Mouse (Mus musculus) cerebellum, adult 18-20 months (tissue): ENCODE results near the gene Trpv2.
A peak's percentile ranks its signal among the peaks of the same experiment; 100 is the strongest.

Experiments used
- DNase-seq, 2 experiments: peaks; one replicate each; pipeline ENCODE4 v3.0.0; 2021

Gene Trpv2

DNA sequence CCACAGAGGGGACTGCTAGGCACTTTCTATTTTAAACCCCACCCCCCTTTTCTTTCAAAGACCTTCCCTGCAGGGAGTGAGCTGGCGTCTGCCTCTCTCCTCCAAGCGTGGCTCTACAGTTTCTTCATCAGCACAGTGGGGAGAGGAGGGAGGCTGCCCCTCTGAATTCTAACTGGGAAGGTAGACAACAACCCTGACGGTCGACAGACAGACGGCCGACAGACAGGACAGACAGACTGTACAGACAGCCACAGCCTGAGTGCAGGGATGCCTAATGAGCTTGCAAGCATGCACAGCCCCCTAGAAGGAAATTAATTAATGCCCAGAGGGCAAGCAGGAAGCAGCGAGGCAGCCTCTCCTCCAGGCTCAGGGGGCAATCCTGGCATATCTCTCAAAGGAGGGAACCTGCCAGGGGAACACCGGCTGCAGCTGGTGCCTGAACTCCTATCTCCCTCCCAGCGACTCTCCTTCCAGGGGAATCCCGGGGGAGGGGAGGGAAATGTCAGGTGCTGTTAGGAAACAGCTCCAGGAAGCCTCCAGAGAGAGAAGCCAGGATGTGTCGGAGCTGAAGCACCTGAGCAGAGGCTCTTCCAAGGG, 56.0 kb downstream of the Trpv2 start:
- no peak for DNase-seq

DNA sequence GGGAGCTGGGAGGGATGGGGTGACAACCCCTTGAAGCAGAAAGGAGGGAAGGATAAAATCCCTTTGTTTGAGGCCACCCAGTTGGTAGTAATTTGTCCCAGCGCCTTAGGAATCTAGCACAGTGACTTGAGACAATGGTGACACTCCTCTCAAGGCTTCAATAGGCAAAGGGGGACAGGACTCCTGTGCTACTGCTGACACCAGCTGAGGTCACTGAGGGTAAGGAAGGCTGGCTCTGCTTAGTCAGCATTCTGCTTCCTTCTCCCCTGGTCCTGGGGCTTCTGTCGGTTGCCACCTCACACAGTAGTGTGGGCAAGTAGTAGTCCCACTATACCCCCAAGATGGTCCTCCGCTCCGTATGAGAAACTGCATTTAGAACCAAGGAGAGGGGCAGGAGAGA, 56.9 kb downstream of the Trpv2 start:
- no peak for DNase-seq

DNA sequence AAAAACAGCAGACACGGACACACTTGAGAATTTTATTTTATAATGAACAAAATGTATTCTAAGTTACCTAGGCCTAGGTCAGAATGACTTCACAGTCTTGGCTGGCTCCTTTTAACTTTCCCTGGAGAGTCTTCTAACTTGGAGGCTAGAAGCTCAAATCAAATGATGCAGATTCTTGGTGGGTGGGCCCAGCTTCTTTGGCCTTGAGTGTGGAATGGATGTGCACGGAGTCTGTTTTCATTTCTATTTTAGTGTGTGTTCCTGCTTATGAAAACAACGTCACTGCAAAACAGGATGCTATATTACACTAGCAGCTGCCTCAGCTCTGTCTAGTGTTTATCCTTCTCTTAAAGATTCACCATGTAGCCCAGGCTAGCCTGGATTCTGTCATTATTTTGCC, 61.1 kb downstream of the Trpv2 start:
- no peak for DNase-seq

DNA sequence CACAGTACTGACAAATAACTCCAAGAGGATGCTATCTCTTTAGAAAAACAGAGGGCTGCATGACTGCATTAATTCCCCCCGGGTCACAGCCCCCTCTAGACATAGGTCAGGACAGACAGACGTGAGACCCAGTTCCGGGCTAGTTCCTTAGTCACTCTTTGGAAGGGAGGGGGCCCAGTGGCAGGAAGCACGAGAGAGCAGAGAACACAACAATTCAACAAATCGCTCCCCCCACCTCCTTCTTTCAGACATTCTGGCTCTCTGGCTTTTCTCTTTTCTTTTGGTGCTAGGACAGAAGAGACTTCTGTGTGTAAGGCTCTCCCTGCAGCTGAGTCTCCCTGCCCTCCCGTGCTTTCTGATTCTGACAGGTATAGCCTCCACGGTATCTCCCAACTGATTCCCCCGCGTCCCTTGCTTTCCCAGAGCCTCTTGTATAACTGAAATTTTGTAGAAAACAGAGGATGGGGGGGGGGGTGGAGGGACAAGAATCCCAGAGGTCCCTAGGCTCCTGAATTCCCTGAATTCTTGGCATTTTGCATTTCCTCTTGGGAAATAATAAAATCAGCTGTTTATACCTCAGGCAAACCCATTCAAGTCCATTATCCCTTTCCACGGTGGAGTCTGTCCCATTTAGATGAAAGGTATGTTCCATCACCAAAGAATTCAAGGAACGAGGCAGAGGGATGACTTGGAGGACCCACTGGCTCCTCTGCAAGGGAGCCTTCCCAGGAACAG, 62.0 kb downstream of the Trpv2 start:
- no peak for DNase-seq

DNA sequence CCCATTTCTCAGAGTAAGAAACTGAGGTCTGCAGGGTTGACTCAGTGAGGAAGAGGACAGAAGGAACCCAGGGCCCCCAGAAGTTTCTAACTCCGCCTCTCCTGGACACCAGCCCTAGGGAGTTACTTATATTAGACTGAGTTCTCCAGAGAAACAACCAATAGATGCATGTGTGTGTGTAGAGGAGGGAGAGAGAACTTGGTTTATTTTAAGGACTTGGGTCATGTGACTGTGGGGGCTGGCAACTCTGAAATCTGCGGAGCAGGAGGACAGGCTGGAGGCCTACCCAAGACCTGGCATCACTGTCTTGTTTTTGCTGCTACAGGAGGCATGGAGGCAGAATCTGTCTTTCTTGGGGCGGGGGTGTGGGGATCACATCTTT, 62.5 kb downstream of the Trpv2 start:
- no peak for DNase-seq

DNA sequence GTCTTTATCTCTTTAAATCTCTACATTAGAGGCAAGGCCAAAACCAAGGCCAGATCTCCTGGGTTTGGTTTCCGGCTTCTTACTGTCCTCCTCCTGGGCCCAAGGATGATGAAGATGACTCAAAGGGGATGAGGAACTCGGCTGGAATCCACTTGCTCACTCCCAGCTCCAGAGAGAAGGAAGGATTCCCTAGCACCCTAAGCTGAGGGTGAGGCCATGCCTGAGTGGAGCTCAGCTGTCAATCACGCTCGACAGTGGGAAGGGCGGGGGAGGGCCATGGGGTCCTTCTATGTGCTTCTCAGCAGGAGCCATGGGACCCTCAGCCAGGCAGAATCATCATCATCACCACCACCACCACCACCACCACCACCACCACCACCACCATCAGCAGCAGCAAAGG, 63.1 kb downstream of the Trpv2 start:
- no peak for DNase-seq

DNA sequence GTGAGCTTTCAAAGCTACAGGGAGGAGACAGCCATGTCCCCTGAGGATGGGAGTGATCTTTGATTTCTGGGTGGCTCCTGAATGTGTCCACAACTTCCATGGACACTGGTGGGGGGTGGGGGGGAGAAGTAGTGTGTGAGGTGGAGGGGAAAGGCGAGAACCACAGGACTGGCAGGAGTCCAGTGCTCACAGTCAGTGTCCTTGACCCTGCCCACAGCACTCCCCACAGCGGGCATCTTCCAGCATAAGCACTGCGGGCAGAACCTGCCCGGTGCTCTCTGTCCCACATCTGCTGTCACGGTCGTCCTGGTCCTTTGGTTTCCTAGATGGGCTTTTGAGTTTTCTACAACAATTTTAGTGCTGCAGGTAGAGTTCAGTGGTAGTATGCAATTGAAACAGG, 63.5 kb downstream of the Trpv2 start:
- no peak for DNase-seq

DNA sequence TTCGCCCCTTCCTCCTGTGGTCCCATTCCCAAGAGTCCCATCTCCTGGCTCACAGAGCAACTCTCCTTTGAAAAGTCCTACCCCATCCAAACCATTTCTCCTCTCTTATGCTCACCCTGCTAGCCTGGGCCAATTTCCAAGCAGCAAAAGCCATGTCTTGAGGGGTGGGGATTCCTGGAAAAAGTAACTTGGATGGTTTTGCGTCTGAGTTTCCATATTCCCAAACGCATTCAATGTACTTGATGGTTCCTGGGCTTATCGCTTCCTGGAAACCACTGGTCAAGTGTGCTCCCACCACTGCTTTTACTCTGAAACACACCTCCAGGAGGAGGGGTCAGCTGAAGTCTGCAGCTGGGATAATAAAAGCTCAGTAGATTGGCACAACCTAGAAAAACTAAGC, 64.1 kb downstream of the Trpv2 start:
- no peak for DNase-seq

DNA sequence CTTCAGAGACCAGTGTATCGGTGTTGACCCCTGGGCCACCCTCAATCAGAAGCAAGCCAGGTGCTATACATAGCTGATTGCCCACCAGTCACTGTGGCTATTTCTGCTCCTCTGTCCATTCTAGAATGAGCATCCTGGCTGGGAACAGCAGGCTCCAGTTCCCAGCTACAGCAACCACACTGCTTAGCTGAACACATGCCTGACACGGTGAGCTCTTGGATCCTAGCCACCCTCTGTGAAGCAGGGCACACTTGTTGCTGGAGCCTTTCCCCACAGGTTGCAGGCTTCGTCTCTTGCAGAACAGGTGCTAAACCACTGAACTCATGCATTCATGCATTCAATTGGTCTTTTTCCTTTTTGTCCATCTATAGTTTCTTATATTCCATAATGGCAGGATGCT, 66.1 kb downstream of the Trpv2 start:
- DNase-seq = no peak

DNA sequence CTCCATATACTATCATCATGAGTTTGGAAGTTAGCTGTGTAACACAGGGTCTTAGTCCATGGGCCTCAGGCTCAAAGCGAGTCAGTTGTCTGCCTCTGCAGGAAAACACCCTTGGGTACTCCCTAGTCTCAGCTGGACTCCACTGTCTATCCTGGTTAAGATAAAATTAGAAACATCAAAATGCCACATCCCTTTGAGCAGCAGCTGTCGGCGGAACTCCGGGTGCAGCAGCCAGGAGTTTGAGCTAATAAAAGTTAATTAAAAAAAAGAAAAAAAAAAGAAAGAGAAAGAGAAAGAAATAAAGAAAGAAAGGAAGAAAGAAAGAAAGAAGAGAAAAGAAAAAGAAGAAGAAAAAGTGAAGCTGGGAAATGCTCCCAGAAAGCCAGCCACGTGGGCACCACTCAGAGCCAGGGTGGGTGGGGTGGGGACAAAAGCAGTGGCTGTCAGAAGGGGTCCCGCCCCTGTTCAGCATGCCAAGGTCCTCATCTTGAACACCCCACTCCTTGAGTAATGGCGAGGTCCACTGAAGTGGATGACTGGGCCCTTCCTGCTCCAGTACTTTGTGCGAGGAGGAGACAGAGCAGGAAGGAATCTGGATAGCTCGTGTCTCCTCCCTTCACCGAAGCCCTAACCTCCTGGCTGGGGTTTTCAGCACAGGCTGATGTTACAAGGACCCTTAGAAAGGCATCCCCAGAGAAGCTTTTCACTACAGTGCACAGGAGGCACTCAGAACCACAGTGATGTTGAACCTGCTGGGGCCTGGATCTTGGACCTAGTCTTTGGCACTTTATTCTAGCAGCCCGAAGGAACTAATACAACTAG, 67.9 kb downstream of the Trpv2 start:
- DNase-seq = no peak

DNA sequence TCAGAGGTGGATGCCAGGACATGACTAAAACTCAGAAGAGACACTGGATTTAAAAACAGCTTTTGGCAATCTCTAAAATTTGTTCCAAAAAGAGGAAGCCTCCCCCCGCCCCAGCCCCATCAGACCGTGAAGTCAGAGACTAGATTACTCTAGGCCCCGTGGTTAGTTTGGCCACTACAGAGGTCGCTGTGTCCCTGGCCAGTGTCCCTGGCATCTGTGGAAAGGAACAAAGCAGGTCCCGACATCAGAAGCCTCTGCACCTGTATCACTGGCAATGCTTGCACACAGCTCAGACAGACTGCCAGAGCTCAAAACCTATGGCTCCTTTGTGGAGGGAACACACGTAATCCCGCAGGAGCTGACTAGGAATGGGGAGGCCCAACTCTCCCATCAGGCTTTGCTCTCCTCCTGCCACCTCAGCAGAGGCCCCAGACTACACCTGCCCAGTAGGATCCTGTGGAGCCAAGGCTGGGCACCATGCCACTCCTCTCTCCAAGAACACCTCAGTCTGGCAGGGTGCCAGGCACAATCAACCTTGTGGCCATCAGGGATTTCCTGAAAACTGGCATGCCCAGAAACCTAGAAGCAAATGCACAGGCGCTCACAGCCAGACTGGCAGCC, 68.8 kb downstream of the Trpv2 start:
- peak; percentile 79 to 85 for DNase-seq

DNA sequence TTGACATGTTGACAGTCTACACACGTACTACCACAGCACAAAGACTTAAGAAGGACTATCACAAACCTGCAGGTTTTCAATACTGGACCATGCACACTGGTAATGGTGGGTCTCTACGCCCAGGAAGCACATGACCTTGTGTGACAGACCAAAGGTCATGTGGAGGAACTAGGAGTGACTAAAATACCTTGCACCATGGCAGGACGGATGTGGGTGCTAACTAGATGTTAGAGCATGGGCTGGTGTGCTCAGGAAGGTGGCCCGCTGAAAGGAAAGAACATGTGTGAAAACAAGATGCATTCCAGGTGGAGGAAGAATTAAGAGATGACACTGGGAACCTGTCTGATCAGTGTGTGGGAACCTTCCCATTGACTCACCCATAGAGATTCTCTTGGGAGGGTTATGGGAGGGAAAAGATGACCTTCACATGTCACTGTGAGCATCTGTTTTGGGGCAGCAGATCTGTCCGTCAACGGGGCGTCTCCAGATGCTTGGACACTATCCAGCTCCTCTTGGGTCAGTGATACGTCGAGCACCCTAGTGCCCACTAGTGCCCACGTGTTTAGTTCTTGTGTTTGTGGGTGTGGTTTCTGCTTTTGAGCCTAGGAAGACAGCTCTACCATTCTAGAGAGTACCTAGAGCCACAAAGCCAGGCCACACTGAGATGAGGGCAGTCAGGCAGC, 69.5 kb downstream of the Trpv2 start:
- DNase-seq = no peak

DNA sequence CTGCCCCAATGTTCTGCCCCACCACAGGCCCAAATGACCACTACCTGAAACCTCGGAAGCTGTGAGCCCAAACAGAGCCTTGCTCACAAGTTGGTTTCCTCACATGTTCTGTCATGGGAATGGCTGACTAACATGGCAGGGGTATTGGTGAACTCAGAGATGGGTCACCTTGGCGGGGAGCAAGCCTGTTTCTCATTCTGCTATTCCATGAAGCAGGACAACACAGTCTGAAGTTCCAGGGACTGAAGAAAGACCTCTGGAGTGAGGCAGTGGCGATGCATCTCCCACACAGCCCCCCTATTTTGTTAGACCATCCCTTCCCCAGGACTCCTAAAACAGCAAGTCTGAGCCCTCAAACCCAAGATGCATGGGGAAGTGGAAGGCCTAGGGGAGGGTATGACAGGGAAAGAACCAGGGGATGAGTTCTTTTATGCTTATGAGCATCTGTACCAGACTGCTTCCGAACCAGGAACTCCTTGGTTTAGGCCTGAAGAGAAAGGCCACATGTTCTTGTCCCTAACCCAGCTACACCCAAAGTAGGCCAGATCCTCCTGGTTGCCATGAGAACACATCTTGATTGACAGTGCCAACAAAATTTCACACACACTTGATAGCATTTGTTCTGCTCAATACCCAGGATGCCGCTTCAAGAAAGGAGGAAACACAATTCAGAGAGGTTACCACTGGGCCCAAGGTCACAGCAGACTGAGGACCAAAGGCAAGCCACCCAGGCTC, 70.5 kb downstream of the Trpv2 start:
- no peak for DNase-seq

DNA sequence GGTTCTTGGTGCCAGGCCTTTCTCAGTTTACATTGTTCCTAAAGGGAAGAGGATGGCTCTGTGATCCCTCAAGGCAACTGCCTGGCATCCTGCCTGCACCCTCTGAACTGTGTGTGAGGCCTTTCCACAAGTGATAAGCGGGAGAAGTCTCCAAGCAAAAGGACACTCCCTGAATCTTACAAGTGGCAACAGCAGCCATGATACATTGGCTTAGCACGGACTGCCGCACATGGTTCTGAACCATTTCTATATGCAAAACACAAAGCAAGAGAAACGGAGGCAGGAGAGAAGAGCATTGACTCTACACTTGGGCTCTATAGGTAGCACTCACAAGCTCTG, 71.0 kb downstream of the Trpv2 start:
- DNase-seq = no peak

DNA sequence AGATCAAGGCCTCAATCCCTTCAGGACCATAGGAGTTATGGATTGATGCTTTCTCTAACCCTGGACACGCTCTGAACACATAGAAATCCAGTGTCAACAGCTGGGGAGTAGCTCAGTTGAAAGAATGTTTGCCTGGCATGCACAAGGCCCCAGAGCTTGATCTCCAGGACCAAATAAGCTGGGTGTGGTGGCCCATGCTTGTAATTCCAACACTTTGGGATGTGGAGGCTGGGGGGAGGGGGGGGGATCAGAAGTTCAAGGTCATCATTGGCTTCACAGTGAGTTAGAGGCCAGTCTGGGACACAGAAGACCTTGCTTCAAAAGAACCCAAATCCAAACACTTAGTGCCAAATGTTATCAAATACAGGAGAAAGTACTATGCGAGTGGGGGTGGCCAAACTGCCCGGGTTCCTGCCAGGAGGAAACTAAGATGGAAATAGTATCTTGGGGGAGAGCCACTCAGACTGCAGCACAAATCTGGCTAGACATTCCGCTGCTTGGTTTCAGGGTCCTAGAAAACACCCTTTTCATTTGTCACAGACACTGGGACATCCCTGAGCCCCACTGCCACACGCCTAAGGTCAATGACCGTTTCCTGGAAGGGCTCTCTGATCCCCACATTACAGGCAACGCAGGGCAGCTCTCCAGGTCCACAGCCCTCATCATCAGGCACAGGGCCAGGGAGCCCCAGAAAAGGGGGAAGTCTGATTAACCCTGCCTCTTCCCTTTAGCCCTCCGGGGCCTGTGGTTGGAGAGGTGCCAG, 71.6 kb downstream of the Trpv2 start:
- DNase-seq = no peak

DNA sequence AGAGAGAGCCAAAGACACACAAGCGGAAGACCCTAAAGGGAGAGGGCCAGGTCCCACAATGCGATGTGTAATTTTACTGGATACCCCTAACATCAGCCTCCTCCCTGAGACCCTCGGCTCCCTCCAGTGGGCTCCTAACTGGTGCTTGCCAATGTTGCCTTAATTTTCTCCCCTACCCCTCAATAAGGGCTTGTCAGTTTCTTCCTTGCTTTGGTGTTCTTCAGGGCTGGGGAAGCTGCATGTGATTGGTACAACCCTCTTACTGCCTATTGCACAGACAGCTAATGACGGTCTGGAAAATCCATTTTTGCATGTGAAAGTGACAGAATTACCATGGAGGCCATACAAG, 72.2 kb downstream of the Trpv2 start:
- DNase-seq = no peak

DNA sequence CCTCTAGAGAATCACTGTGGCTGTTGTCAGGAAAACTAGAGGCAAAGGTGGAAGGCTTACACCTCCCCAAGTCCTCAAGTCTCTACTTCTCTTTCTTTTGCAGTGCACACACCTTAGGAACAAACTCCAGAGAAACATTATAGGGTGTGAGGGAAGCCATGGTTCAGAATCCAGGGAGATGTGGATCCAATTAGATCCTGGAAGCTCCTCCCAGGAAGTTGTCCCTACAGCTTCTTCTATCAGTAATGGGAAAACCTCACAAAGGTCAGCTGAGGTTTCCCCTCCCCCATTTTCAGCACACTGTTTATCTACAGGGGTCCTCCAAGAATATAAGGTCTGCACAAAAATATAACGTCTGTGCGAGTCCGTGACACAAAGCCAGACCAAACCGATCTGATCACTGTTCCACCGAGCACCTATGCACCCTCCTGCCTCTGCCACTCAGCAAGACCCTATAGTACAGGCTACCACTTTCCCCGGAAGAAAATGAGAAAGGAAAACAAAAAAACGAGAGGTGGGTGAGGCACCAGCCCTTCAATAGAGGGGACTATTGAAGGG, 72.8 kb downstream of the Trpv2 start:
- DNase-seq = no peak

DNA sequence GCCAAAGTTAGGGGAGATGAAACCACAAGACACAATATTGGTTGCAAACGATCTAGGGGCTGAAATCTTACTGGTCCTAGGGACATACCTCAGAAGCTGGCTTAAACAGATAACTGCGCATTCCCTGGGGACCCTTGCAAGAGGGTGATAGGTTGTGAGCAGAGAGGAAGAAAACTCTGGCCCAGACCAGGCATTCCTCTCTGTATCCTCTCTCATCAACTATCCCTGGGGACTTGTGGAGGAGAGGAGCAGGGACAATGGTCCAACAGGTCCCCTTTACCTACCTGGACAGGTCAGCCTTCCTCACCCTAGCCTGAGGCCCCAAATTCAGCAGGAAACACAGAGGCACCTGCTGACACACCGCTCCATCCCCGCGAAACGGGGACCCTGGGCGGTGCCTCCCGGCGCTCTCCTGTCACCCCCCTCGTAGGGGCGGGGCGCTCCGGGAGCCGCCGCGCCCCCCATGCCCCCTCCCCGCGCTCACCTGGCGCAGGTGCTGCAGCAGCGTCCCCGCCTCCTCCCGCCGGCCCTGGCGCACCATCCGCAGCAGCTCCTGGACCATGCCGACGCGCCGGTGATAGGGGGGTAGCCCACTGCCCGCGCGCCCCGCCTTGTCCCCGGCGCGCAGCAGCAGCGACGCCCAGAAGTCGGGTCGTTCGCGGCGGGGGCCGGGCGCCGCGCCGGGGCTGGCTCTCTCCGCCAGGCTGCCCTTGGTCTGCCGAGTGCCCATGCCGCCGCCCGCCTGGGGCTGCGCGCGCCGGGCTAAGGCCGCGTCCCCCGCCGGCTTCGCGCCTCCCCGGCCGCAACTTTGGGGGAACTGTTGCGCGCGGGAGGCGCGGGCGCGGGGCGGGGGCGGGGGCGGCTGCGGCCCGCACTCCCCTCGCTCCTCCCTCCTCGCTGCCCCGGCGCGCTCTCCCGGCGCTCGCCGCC, 73.6 kb downstream of the Trpv2 start, which contains the start of gene Lrrc75a:
Gene Lrrc75a (minus strand): TSS at position 863 of the 930 bp plus-strand sequence.
- peak in 1 of 2 experiments; percentile 36 for DNase-seq

DNA sequence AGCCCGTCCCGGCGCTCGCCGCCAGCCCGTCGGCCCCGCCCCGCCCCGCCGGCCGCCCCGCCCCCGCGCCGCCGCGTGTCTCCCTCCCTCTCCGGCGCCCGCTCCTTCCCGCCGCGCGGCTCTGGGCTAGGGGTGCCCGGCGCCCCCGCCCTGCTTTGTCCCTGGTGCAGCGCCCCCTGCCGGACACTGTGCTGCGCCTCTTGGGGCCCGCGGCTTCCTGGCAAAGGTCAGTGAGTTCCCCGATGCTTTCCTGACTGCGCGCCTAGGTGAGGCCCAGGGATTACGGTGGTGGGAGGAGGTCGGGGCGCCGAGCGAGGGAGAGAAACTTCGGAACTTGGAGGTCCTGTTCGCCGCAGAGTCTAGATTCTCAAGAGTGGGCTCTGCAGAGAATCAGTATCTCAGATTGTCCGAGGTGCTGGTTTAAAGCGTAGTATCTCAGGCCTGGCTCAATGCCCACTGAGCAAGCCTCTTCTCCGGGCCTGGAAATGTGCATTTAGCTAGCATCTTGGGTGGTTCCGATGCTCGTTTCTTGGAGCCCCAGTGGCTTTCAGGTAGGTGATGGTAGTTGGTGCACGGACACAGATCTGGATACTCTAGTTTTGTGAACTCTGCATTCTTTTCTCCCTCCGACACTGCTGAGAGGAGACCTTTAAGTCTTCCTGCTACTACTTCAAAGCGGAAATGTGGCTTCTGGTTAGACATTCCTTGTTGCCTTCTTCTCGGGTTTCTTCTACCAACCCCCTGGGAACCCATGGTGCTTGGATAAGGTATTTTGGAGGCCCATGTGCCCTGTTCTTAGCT, 74.5 kb downstream of the Trpv2 start, which contains the start of gene Mmgt2:
Gene Mmgt2 (plus strand): TSS at position 74 of the 801 bp plus-strand sequence.
- peak; percentile 83 to 91 for DNase-seq
